Mouse (Mus musculus) frontal cortex, postnatal 10 days (tissue): Measurements from ENCODE around the gene 5330417H12Rik.

Experiments used
- DNase-seq, 2 experiments: peaks; one replicate each; pipeline ENCODE4 v3.0.0; 2022; ENCODE audit warnings: low spot score in 2 of 2, mixed read lengths in 1 of 2

The 5330417H12Rik gene

GRCm38 (mm10) chr7:107625061-107625460, at the start of gene 5330417H12Rik:
5330417H12Rik (minus strand) TSS chr7:107625161.
- no peak for DNase-seq

- DNase-seq, result no peak
These were observed 43.6 kb upstream of the 5330417H12Rik start for GRCm38 (mm10) chr7:107668514-107668913.

- no peak for DNase-seq
These were observed 41.4 kb upstream of the 5330417H12Rik start for GRCm38 (mm10) chr7:107666262-107666902.

GRCm38 (mm10) chr7:107665586-107666261, 40.8 kb upstream of the 5330417H12Rik start:
- peak; percentile 31 to 33 for DNase-seq

GRCm38 (mm10) chr7:107665221-107665585, 40.2 kb upstream of the 5330417H12Rik start:
- DNase-seq, result peak; percentile 22 to 27

GRCm38 (mm10) chr7:107664063-107665056, 39.4 kb upstream of the 5330417H12Rik start:
- no peak for DNase-seq

- no peak for DNase-seq
These were observed 38.7 kb upstream of the 5330417H12Rik start for GRCm38 (mm10) chr7:107663621-107664020.

- DNase-seq, result no peak
These were observed 36.9 kb upstream of the 5330417H12Rik start for GRCm38 (mm10) chr7:107661843-107662281.

GRCm38 (mm10) chr7:107661189-107661842, 36.4 kb upstream of the 5330417H12Rik start:
- peak in 1 of 2 experiments; percentile 59 for DNase-seq

- DNase-seq, result no peak
These were observed 34.4 kb upstream of the 5330417H12Rik start for GRCm38 (mm10) chr7:107659186-107659918.

- no peak for DNase-seq
These were observed 31.5 kb upstream of the 5330417H12Rik start for GRCm38 (mm10) chr7:107656451-107656850.

- DNase-seq, result no peak
These were observed 26.9 kb upstream of the 5330417H12Rik start for GRCm38 (mm10) chr7:107651821-107652220.

GRCm38 (mm10) chr7:107649990-107650389, 25.0 kb upstream of the 5330417H12Rik start:
- no peak for DNase-seq

GRCm38 (mm10) chr7:107648937-107649688, 24.2 kb upstream of the 5330417H12Rik start:
- DNase-seq, result no peak

GRCm38 (mm10) chr7:107644987-107645386, 20.0 kb upstream of the 5330417H12Rik start:
- DNase-seq, result no peak

GRCm38 (mm10) chr7:107642586-107643275, 17.8 kb upstream of the 5330417H12Rik start:
- peak; percentile 22 to 26 for DNase-seq

- no peak for DNase-seq
These were observed 13.1 kb upstream of the 5330417H12Rik start for GRCm38 (mm10) chr7:107638026-107638425.

GRCm38 (mm10) chr7:107637398-107637797, 12.4 kb upstream of the 5330417H12Rik start:
- DNase-seq, result no peak

- no peak for DNase-seq
These were observed 8.2 kb upstream of the 5330417H12Rik start for GRCm38 (mm10) chr7:107633201-107633600.
